Mouse (Mus musculus): ENCODE results near the gene Lta.

Gene Lta

GRCm38 (mm10) chr17:35162730-35163129 is 42.4 kb downstream of the Lta start:
- no peak for DNase-seq (ENCODE audit: extremely low read depth, insufficient read length, low spot score)

GRCm38 (mm10) chr17:35162121-35162520 is 43.0 kb downstream of the Lta start:
- DNase-seq (ENCODE audit: extremely low read depth, insufficient read length, low spot score), result no peak

- DNase-seq (ENCODE audit: extremely low read depth, insufficient read length, low spot score), result no peak
These were observed 43.7 kb downstream of the Lta start for GRCm38 (mm10) chr17:35161421-35161820.

- no peak for DNase-seq (ENCODE audit: extremely low read depth, insufficient read length, low spot score)
These were observed 45.5 kb downstream of the Lta start for GRCm38 (mm10) chr17:35159638-35160037.

- DNase-seq (ENCODE audit: extremely low read depth, insufficient read length, low spot score), result no peak
These were observed 46.1 kb downstream of the Lta start for GRCm38 (mm10) chr17:35158850-35159593.

GRCm38 (mm10) chr17:35157661-35158175 is 47.4 kb downstream of the Lta start:
- DNase-seq (ENCODE audit: extremely low read depth, insufficient read length, low spot score), result no peak

GRCm38 (mm10) chr17:35157254-35157653 is 47.9 kb downstream of the Lta start:
- DNase-seq (ENCODE audit: extremely low read depth, insufficient read length, low spot score), result no peak

- no peak for DNase-seq (ENCODE audit: extremely low read depth, insufficient read length, low spot score)
These were observed 48.5 kb downstream of the Lta start for GRCm38 (mm10) chr17:35156461-35157200.

GRCm38 (mm10) chr17:35155451-35155850 is 49.7 kb downstream of the Lta start:
- no peak for DNase-seq (ENCODE audit: extremely low read depth, insufficient read length, low spot score)

- DNase-seq (ENCODE audit: extremely low read depth, insufficient read length, low spot score), result no peak
These were observed 50.5 kb downstream of the Lta start for GRCm38 (mm10) chr17:35154616-35155015.

GRCm38 (mm10) chr17:35153931-35154330 is 51.2 kb downstream of the Lta start:
- DNase-seq (ENCODE audit: extremely low read depth, insufficient read length, low spot score), result no peak

Measured in 3134 (cell line).